Mouse (Mus musculus) lung, adult 2 months (tissue): ENCODE data around the gene Usp25.

Experiments
- CTCF ChIP-seq: fragments of 200-500 bp; IDR thresholded peaks from 2 replicates; pipeline ENCODE4 v1.5.1; 2011; ENCODE audit warnings: mild to moderate bottlenecking, low read length, control low read depth; ENCODE audit not compliant: insufficient read depth
- POLR2A ChIP-seq: fragments of 200-500 bp; IDR thresholded peaks from 2 replicates; pipeline ENCODE4 v1.6.1; 2011; ENCODE audit warnings: low read depth, mild to moderate bottlenecking, control low read depth, low read length, borderline replicate concordance; ENCODE audit errors: extremely low read depth

GRCm38 (mm10) chr16:77084071-77084470 is 70.6 kb downstream of the Usp25 start:
- no peak for TF ChIP-seq CTCF
- no peak for TF ChIP-seq POLR2A
